Mouse (Mus musculus): ENCODE measurements at regions not wholly inside any gene's neighbourhood (a gene's known extent, or its start where the extent isn't known, plus 50 kb on each side); places are given as distances from the start of the nearest gene placed in this dataset.
A peak's percentile ranks its signal among the peaks of the same experiment; 100 is the strongest.

GRCm38 (mm10) chr3:139897894-139898293, 692.4 kb downstream of the Stpg2 start:
- H3K4me2 ChIP-seq, result no peak overlapping the region
- 0 out of 2 replicates have a peak, but pooled peaks cover 7% of the 10 kb centered on the region for H3K4me1 ChIP-seq (replicated peaks)
- ATAC-seq (ENCODE audit: low FRiP score, low read depth), result no peak
- H3K27me3 ChIP-seq, result no peaks in the 10 kb centered on the region
- H3K9me3 ChIP-seq, result no peaks in the 10 kb centered on the region
- H3K4me3 ChIP-seq, result no peak overlapping the region
- H3K27ac ChIP-seq (replicated peaks), result no peak overlapping the region
- 87% methylated on average over 5 of the region's 5 CpGs for WGBS
- no peaks in the 10 kb centered on the region for H3K36me3 ChIP-seq
- no peak overlapping the region for H3K9ac ChIP-seq

- H3K9ac ChIP-seq, result no peak overlapping the region
- WGBS, result 16% methylated on average over 5 of the region's 5 CpGs
- H3K27me3 ChIP-seq, result no peaks in the 10 kb centered on the region
- no peak overlapping the region for H3K4me2 ChIP-seq
- no peaks in the 10 kb centered on the region for H3K36me3 ChIP-seq
- H3K27ac ChIP-seq (replicated peaks), result no peak overlapping the region
- H3K4me3 ChIP-seq, result no peak overlapping the region
- H3K4me1 ChIP-seq (replicated peaks), result 0 out of 2 replicates have a peak, but pooled peaks cover 7% of the 10 kb centered on the region
- no peaks in the 10 kb centered on the region for H3K9me3 ChIP-seq
- ATAC-seq (ENCODE audit: low FRiP score, low read depth), result no peak
Observed at GRCm38 (mm10) chr3:139899213-139899612, 693.7 kb downstream of the Stpg2 start.

GRCm38 (mm10) chr3:139913639-139914330, 708.3 kb downstream of the Stpg2 start:
- Histone ChIP-seq H3K4me3 (no peak overlapping the region), H3K9me3 (no peaks in the 10 kb centered on the region), H3K36me3 (no peaks in the 10 kb centered on the region), H3K4me1 (replicated peaks) (no peaks in the 10 kb centered on the region), H3K9ac (no peak overlapping the region), H3K27me3 (no peaks in the 10 kb centered on the region), H3K4me2 (no peak overlapping the region), H3K27ac (replicated peaks) (no peak overlapping the region)
- no peak for ATAC-seq (ENCODE audit: low FRiP score, low read depth)
- WGBS, result 51% methylated on average over 2 of the region's 2 CpGs

- H3K9ac ChIP-seq, result no peak overlapping the region
- H3K4me2 ChIP-seq, result no peak overlapping the region
- no peaks in the 10 kb centered on the region for H3K27me3 ChIP-seq
- 76% methylated on average over 3 of the region's 3 CpGs for WGBS
- no peak overlapping the region for H3K27ac ChIP-seq (replicated peaks)
- ATAC-seq (ENCODE audit: low FRiP score, low read depth), result no peak
- no peaks in the 10 kb centered on the region for H3K9me3 ChIP-seq
- H3K4me1 ChIP-seq (replicated peaks), result no peaks in the 10 kb centered on the region
- H3K4me3 ChIP-seq, result no peak overlapping the region
- H3K36me3 ChIP-seq, result no peaks in the 10 kb centered on the region
Observed at GRCm38 (mm10) chr3:139922267-139922666, 716.8 kb downstream of the Stpg2 start.

- Histone ChIP-seq H3K4me2 (no peak overlapping the region), H3K4me1 (replicated peaks) (no peaks in the 10 kb centered on the region), H3K27ac (replicated peaks) (no peak overlapping the region), H3K9me3 (no peaks in the 10 kb centered on the region), H3K4me3 (no peak overlapping the region), H3K36me3 (no peaks in the 10 kb centered on the region), H3K9ac (no peak overlapping the region), H3K27me3 (no peaks in the 10 kb centered on the region)
- 18% methylated on average over 4 of the region's 4 CpGs for WGBS
- no peak for ATAC-seq (ENCODE audit: low FRiP score, low read depth)
Observed at GRCm38 (mm10) chr3:139933039-139933438, 727.5 kb downstream of the Stpg2 start.

- H3K9ac ChIP-seq, result no peak overlapping the region
- no peak overlapping the region for H3K4me2 ChIP-seq
- ATAC-seq (ENCODE audit: low FRiP score, low read depth), result no peak
- 89% methylated on average over 2 of the region's 2 CpGs for WGBS
- H3K4me3 ChIP-seq, result no peak overlapping the region
- H3K36me3 ChIP-seq, result no peaks in the 10 kb centered on the region
- H3K27me3 ChIP-seq, result no peaks in the 10 kb centered on the region
- no peak overlapping the region for H3K27ac ChIP-seq (replicated peaks)
- H3K4me1 ChIP-seq (replicated peaks), result no peaks in the 10 kb centered on the region
- H3K9me3 ChIP-seq, result no peaks in the 10 kb centered on the region
Observed at GRCm38 (mm10) chr3:139946209-139946608, 740.7 kb downstream of the Stpg2 start.

- Histone ChIP-seq H3K4me2 (no peak overlapping the region), H3K4me1 (replicated peaks) (no peaks in the 10 kb centered on the region), H3K27me3 (no peaks in the 10 kb centered on the region), H3K36me3 (no peaks in the 10 kb centered on the region), H3K9ac (no peak overlapping the region), H3K4me3 (no peak overlapping the region), H3K9me3 (no peaks in the 10 kb centered on the region), H3K27ac (replicated peaks) (no peak overlapping the region)
- 80% methylated on average over 4 of the region's 4 CpGs for WGBS
- no peak for ATAC-seq (ENCODE audit: low FRiP score, low read depth)
Observed at GRCm38 (mm10) chr3:139947247-139947646, 741.8 kb downstream of the Stpg2 start.

GRCm38 (mm10) chr3:139949096-139949495, 743.6 kb downstream of the Stpg2 start:
- WGBS, result 59% methylated on average over 4 of the region's 4 CpGs
- no peaks in the 10 kb centered on the region for H3K4me1 ChIP-seq (replicated peaks)
- no peaks in the 10 kb centered on the region for H3K27me3 ChIP-seq
- H3K9me3 ChIP-seq, result no peaks in the 10 kb centered on the region
- H3K4me3 ChIP-seq, result no peak overlapping the region
- H3K27ac ChIP-seq (replicated peaks), result no peak overlapping the region
- no peak overlapping the region for H3K4me2 ChIP-seq
- H3K36me3 ChIP-seq, result no peaks in the 10 kb centered on the region
- no peak for ATAC-seq (ENCODE audit: low FRiP score, low read depth)
- H3K9ac ChIP-seq, result no peak overlapping the region

- H3K4me1 ChIP-seq (replicated peaks), result no peaks in the 10 kb centered on the region
- no peak overlapping the region for H3K9ac ChIP-seq
- H3K9me3 ChIP-seq, result no peaks in the 10 kb centered on the region
- no peak for ATAC-seq (ENCODE audit: low FRiP score, low read depth)
- H3K36me3 ChIP-seq, result no peaks in the 10 kb centered on the region
- H3K27ac ChIP-seq (replicated peaks), result no peak overlapping the region
- WGBS, result 79% methylated on average over 8 of the region's 8 CpGs
- H3K27me3 ChIP-seq, result no peaks in the 10 kb centered on the region
- H3K4me3 ChIP-seq, result no peak overlapping the region
- no peak overlapping the region for H3K4me2 ChIP-seq
Observed at GRCm38 (mm10) chr3:139950016-139950705, 744.7 kb downstream of the Stpg2 start.

- no peak overlapping the region for H3K9ac ChIP-seq
- peak; percentile 73 for ATAC-seq (ENCODE audit: low FRiP score, low read depth)
- 86% methylated on average over 8 of the region's 8 CpGs for whole genome bisulfite sequencing
- H3K9me3 ChIP-seq, result no peaks in the 10 kb centered on the region
- no peaks in the 10 kb centered on the region for H3K36me3 ChIP-seq
- no peaks in the 10 kb centered on the region for H3K4me1 ChIP-seq (replicated peaks)
- H3K4me3 ChIP-seq, result no peak overlapping the region
- H3K27me3 ChIP-seq, result no peaks in the 10 kb centered on the region
- no peak overlapping the region for H3K4me2 ChIP-seq
- H3K27ac ChIP-seq (replicated peaks), result no peak overlapping the region
Observed at GRCm38 (mm10) chr3:139951516-139951915, 746.0 kb downstream of the Stpg2 start.

- Histone ChIP-seq H3K27ac (replicated peaks) (no peak overlapping the region), H3K36me3 (no peaks in the 10 kb centered on the region), H3K9me3 (no peaks in the 10 kb centered on the region), H3K4me3 (no peak overlapping the region), H3K9ac (no peak overlapping the region), H3K4me2 (no peak overlapping the region), H3K4me1 (replicated peaks) (no peaks in the 10 kb centered on the region), H3K27me3 (no peaks in the 10 kb centered on the region)
- no peak for ATAC-seq (ENCODE audit: low FRiP score, low read depth)
- WGBS, result 96% methylated on average over 1 of the region's 1 CpGs
Observed at GRCm38 (mm10) chr3:139978172-139978571, 772.7 kb downstream of the Stpg2 start.

- ATAC-seq (ENCODE audit: low FRiP score, low read depth), result no peak
- no peak overlapping the region for H3K9ac ChIP-seq
- H3K27ac ChIP-seq (replicated peaks), result no peak overlapping the region
- no peak overlapping the region for H3K4me2 ChIP-seq
- H3K4me3 ChIP-seq, result no peak overlapping the region
- no peaks in the 10 kb centered on the region for H3K27me3 ChIP-seq
- H3K9me3 ChIP-seq, result no peaks in the 10 kb centered on the region
- no peaks in the 10 kb centered on the region for H3K4me1 ChIP-seq (replicated peaks)
- no peaks in the 10 kb centered on the region for H3K36me3 ChIP-seq
- 88% methylated on average over 4 of the region's 4 CpGs for WGBS
Observed at GRCm38 (mm10) chr3:139985830-139986481, 780.5 kb downstream of the Stpg2 start.

Measured in hindbrain, embryonic 15.5 days (tissue).